Mouse (Mus musculus) liver, adult 2 months (tissue): ENCODE measurements at regions not wholly inside any gene's neighbourhood (a gene's known extent, or its start where the extent isn't known, plus 50 kb on each side); places are given as distances from the start of the nearest gene placed in this dataset.

ENCODE experiments used
- CTCF ChIP-seq: fragments of 200-500 bp; IDR thresholded peaks from 2 replicates; pipeline ENCODE4 v1.5.1; 2011; ENCODE audit warnings: low read depth, low read length, control low read depth
- POLR2A ChIP-seq: fragments of 200-500 bp; IDR thresholded peaks from 2 replicates; pipeline ENCODE4 v1.6.1; 2011; ENCODE audit warnings: low read length, control low read depth; ENCODE audit not compliant: insufficient read depth; ENCODE audit errors: extremely low read depth

DNA sequence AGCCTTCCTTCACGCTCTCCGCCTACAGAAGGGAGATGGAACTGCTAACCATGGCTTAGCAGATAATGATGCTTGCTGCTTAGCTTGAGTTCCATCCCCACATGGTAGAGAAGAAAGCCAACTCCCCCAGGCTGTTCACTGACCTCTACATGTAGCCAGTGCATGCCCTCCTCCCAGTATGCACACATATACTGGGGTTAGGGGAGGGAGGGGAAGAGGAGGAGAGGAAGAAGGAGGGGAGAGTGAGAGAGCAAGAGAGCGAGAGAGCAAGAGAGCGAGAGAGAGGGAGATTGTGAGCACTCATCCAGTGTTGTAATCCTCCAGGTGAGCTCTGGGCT, 79.3 kb upstream of the Actrt2 start:
- TF ChIP-seq CTCF (no peak), POLR2A (no peak)
